Mouse (Mus musculus) ovary, postnatal 10 days (tissue): ENCODE data around the gene Gm17387.

ENCODE experiments used
- DNase-seq: peaks from one replicate; pipeline ENCODE4 v3.0.0; 2022; ENCODE audit warnings: low spot score

The Gm17387 gene

DNA sequence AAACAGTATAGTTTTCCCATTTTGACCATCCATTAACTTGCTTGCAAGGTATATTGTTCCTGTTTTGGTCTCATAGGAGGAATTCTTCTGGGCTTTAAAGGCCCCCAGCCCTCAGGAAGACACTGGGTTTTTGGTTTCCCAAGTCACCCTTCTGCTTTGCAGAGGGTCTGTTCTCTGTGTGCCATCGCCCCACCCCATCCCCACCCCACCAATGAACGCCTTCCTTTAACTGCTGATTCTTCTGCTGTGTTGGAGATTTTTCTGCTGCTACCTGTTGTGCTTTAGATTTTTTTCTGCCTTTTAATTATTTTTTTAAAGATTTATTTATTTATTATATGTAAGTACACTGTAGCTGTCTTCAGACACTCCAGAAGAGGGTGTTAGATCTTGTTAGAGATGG lies at the start of gene Gm17387:
Gene Gm17387 (plus strand): TSS at position 301 of the 400 bp plus-strand sequence.
- DNase-seq = no peak

DNA sequence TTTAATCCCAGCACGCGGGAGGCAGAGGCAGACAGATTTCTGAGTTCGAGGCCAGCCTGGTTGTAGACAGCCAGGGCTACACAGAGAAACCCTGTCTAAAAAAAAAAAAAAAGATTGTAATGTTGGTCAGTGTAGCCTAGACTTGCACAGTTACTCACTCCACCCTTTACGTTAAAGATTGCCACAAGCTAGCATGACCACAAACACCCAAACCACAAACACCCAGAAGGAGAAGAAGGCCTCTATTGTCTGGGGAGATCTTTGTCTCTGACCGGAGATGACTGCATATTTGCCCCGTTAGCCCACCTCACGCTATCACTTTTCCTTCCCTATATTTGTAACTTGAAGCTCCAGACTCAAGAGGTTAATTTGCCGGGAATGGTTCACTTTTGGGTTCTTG lies 47.2 kb upstream of the Gm17387 start:
- no peak for DNase-seq

DNA sequence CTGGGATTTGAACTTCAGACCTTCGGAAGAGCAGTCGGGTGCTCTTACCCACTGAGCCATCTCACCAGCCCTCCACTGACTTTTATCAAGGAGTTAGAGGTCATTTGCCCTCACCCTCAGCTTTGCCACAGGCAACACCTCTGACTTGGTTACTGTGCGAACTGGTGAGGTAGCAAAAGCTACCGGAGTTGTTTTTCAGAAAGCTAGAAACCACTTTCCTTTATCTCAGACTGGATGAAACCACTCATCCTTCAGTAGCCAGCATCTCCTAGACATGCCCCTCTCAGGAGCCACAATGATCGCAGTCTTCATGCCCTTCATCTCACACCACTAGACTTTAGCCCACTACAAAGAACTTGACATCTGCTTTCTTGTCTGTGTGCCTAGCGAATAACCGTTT lies 46.0 kb upstream of the Gm17387 start:
- no peak for DNase-seq

DNA sequence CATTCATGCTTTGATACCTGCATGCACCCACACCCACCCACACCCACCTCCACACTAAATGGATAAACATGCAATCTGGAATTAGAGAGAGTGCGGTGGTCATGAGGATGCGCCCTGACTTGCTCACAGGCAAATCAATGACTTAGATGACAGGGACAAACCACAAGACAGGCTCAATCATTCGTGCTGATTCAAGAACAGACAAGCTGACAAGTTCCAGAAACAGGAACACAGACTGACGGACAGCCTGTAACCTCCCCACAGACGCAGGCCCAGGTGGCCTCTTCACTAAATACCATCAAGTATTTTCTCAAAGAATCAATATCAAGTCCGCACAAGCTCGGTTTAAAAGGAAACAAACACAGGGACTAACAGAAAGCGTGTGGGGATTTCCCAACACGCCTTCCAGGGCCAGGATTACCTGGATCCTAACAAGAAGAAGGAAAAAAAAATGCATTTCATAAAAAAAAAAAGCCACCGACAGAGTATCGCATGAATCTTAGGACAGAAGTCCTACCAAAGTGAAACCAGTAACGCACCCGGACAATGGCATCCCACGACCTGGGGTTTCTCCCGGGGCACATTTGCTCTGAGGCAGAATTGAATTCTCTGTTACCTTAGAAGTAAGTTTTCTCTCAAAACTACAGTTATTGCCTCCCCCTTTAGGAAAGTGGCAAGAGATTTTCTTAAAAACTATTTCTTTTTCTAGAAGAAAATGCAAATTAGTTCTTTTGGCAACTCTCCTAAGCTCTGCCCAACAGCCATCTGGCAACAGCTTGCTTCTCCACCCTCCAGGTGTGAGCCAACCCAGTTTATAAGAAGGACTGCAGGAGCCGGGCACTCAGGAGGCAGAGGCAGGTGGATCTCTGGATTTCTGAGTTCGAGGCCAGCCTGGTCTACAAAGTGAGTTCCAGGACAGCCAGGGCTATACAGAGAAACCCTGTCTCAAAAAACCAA lies 41.5 kb upstream of the Gm17387 start:
- DNase-seq = no peak

DNA sequence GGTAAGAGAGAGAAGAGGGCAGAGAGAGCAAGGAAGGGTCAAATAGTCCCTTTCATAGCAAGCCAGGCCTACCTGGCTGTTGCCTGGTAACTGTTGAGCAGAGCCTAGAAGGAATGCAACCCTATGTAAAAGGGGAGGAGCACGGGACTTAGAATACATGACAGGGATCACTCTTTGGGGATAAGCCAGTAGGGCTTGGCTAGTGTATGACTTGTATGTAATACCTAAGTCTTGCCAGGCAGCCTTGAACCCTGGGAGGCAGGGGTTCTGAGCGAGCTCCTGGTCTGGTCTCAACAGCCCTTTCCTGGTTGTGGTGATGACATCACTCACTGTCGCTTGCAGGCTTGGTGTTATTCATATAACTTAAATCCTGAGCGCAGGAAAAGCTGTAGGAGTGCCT lies 39.9 kb upstream of the Gm17387 start:
- DNase-seq = no peak

DNA sequence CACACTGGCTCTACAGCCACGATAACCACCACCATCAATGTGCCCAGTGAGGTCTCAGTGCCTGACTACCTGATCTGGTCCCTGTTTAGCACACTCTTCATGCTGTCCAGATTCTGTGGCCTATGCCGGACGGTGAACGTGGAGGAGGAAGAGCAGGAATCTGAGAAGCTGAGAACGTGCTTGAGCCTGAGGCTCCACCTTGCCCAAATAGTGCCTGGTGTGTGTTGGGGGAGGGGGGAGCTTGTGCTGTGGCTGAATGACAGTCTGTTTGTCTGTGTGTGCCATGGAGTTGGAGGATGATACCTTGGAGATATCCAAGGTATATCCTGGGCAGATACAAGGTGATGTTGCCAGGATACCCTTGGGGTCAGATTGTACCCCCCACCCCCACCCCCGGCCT lies 38.7 kb upstream of the Gm17387 start:
- DNase-seq = no peak

DNA sequence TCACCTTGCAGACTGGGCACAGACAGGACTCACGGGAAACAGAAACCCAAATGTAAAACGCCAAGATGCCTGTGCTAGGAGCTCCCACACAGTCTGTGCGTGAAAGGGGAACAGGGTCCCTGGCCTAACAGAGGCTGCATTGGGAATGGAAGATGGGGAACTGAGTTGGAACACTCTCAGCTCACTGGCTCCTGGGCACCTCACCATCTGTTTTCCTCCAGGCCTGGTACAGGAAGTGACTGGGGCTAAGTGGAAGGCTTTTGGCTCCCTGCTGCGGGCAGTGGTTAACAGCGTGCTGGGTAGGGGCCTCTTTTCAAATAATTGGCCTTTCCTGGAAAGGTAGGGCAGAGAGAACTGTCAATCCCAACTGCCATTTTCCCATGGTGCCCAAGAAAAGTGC lies 38.3 kb upstream of the Gm17387 start:
- DNase-seq = no peak

DNA sequence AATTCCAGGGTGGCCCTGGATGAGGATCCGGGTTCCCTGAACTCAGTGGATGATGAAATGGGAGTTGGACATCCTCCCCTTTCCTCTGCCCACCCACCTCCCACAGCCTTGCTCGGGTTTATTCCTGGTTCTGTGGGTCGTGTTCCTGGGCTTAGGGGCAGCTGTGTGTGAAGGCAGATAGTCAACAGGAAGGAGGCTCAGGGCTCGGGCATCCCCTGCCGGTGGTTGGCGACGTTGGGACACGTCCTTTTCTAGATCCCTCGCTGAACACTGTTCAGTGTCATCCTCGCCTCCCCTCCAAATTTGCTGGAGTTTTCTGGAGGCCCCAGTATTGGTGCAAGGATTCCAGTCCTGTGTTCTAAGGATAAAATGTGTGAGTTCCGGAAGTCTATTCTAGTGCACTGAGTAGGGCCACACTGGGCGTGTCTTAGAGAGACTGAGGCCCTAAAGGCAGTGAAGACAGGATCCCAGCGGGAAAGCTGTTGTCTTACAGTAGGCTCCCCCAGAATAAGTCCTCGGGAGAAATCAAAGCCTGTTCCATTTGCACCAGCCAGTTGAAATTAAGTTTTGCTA lies 37.7 kb upstream of the Gm17387 start:
- DNase-seq = no peak

DNA sequence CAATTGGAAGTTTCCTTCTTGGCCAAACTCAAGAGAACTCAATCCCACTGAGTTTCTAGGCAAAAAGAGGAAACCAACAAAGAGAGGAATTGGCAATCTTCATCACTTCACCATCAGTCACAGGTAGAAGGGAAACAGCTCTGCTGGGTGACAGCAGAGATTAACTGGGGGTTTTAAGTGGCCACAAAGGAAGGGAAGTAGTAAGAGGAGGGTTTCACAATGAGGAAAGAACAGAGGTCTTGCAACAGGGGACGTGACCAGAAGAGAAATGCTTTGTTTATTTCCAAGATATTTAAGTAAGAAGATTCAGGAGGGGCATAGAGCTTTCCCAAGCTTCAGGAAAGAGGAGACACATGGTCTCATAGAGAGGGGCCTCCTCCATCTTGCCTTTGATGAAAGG lies 31.1 kb upstream of the Gm17387 start:
- no peak for DNase-seq

DNA sequence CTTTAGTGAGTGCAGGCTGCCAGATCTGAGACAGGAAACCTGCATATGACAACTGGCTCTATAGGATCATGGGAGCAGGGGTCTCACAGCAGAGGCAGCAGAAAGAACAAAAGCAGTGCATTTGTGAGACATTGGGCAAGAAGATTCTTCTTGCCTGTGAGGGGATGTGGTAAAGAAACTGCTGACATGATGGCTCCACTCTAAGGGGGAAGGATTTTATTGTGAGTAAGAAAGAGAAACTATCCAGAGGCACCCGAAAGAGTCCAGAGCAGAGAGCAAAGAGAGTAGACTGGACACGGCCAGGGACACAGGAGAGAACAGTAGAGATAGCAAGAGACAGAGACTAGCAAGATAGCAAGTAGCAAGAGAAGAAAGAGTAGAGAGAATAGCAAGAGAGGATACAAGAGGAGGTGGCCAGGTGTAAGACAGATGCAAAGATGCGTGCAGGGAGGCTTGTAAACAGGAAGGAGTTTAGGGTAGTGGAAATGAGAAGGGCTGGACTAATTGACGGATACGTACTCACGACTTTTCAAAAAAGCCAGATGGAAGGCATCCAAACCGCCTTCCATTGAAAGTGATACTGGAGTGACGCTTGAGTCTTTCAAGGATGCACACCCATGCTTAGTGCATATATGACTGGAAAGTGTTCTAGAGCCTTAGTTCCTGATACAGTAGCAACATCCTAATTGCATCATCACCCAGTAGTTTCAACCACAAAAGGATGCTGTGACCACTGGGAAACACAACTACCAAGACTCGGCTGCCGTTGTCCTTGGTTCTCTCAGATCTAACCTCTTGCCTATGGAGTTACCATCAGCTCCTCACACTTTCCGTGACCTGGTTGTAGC lies 29.9 kb upstream of the Gm17387 start:
- DNase-seq = no peak

DNA sequence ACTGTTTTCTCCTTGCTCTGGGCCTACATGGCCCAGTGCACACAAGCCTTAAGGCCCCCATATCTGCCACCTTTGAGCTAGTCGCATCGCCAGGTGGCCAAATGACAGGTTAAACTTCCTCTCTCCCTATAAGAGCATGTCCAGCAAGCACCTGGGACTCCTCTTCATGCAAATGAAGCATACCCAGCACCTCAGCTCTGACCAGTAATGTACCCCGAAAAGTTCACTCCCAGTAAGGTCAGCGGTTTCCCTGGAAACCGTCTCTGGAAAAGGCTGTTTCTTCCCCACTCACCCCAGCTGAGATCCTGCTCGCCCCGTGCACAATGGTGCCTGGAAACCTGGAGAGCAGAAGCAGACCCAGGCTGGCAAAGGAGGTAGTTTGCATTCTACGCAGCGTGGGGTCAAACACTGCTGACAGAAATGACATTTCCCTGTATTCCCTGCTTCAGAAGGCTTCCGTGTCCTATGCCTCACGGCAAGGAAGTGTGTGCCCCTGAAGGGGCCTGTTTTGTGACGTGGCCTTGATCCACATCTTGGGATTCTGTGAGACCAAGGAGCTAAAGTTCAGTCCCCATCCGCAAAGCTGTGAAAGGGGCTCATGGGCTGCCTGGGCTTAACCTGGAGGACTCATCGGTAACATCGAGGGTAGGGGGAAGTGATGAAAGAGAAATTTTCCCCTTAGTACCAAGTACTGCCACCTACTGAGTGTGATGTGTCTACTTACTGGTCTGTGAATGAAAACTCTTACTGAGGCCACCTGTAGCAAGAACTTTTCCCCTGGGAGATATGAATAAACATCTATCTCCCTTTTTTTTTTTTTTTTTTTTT lies 27.8 kb upstream of the Gm17387 start:
- no peak for DNase-seq

DNA sequence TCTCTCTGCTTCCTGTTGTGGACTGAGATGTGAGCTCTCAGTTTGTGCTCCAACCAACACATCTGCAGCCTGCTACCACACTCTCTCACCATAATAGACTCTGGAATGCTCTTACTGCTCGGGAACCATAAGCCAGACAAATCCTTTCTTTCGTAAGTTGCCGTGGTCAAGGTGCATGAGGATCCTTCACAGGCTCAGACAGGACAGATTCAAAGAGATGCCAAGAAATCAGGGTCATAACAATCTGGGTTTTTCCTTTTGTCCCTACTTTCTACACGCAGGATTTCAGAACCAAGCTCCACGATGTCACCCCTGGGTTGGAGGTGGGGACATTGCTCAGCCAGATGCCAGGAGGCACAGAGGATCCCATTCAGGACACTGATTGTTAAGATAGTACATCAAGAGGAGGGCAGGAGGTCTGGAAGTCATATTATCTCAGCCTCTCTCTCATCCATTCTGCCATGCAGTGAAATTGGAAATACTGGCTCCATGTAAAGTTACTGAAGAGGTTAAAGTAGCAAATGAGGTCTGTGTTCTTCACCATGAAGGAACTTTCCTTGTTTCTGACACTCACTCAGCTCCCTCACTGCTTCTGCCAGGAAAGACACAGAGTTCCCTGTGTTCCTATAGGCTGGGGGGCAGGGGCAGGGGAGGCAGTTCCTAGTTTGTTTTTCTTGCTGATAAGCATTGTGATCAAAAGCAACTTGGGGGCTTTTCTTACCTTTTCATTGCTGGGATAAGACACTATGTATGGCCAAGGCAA lies 25.5 kb upstream of the Gm17387 start:
- DNase-seq = no peak

DNA sequence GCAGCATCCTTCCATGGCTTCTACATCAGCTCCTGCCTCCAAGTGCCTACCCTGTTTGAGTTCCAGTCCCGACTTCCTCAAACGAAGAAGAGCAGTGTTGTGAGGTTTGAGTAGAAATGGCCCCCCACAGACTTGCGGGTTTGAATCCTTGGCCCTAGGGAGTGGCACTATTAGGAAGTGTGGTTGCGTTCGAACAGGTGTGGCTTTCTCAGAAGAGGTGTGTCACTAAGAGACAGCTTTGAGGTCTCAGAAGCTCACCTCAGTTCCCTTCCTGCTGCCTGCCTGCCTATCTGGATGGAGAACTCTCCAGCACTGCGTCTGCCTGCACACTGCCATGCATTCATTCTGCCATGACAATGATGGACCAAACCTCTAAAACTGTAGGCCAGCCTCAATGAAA lies 22.5 kb upstream of the Gm17387 start:
- DNase-seq = no peak

DNA sequence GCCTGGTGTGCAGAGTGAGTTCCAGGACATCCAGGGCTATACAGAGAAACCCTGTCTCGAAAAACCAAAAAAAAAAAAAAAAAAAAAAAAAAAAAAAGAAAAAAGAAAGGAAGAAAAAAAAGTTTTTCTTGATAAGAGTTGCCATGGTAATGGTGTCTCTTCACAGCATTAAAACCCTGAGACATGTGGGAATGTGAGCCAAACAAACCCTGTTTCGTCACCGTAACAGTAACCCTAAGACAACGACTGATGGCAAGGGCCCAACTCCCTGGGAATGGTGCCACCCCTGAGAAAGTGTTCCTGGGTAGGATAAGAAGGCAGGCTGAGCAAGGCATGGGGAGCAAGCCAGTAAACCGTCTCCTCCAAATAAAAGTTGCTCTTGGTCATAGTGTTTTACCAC lies 22.0 kb upstream of the Gm17387 start:
- DNase-seq = peak; percentile 17

DNA sequence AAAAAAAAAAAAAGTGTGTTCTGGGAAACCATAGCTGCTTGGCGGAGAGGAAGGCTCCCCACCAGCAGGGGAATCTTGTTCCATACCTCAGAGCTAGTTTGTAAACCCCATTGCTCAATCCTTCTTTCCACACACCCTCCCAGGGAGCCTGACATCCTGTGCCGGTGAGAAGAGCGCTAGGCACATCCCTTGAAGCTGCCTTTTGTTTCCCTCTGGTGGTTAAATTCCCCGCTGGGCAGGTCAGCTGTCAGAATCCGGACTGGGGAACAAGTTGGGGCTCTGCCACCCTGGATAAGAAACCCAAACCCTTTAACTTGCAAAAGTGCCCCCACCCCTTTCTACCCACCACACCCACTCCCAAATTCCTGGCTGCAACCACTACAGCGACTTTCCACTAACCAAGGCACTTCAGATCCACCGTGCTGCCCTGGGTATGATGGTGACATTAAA lies 20.6 kb upstream of the Gm17387 start:
- peak; percentile 22 for DNase-seq

DNA sequence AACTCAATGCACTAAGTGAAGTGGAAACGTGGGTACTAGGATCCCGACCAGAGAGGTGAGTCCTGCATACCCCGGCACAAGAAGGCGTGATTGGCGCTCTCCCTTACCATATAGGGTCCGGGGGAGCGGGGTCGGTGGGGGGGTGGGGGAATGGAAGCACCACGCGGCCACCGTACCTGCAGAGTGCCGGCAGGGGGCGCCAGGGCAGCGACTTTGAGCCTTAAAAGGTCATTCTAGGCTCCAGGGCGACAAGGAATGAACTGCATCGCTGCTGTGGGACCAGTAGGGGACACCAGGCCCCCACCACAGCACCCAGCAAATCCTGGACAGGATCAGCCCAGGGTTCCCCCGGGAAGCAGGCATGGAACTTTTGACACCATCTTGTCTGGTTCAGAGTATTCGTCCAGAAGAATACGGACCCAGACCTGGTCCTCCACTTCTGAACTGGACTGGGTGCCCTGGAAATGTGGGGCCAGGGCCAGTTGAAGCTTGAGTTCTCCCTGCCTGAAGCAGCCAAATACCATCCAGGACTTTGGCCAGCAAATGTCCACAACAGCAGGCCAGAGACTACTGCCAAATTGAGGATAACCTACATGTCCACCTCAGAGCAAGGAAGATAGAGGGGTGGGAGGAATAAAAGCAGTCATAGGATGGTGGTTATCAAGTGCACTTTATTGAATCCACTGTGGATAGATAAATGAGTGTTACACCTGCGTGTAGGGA lies 19.8 kb upstream of the Gm17387 start:
- peak; percentile 62 for DNase-seq

DNA sequence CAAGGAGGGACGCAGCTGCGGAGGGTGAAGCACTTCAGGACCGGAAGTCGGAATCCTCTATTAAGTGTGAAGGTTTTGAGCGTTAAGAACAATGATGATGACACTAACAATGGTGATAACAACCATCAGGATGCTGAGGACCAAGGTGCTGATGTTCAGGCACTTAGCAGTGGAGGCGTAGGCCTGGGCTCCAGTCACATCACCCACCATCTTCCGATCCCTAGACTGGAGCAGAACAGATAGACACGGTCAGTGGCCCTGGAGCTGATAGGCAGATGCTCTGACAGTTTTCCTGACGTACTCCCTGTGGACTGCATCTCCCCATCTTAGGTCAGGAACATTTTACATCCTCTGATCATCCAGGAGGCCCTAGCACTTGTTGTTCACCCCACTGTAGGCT lies 19.3 kb upstream of the Gm17387 start:
- no peak for DNase-seq

DNA sequence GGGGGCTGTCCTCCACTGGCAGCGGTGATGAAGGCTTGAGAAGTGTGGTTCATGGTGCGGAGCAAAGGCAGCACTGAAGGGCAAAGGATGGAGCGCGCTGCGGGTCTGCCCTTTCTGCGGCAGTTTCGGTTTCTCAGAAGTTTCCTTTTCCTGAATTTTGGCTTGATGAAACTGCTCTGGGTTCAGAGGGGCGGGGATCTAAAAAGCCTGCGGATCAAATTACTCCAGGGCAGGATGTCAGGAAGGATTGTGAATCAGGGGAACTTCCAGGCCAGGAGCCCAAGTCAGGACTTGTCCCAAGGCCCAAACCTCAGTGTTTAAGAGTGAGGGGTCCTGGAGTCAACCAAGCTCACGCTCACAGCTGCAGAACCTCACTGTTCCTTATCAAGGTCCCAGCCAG lies 18.3 kb upstream of the Gm17387 start, which contains the start of gene Ifitm3:
Gene Ifitm3 (minus strand): TSS at position 178 of the 400 bp plus-strand sequence.
- DNase-seq = peak; percentile 49

DNA sequence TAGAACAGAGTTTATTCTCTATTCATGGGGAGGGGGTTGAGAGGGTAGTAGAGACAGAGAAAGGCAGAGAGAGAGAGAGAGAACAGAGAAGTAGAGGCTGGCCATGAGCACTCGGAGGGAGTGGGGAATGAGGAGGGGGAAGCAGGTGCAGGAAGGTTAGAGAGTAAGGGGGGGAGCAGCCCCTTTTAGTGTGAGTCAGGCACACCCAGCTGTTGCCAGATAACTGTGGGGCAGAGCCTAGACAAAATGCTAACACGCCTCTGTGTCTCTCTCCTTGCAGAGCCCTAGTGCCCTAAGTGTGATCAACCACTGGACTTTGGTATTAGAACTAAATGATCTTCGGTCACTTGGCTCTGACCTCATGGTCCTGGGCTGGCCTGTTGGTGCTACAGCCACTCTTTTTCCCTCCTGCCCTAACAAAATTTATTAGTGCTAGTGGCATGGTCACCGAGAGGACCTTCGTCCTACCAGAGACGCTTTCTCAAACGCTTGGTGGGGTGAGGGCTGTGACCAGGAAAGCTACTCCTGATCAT lies 17.6 kb upstream of the Gm17387 start:
- DNase-seq = no peak
